Mouse (Mus musculus) intestine, postnatal 0 days (tissue): ENCODE measurements at regions not wholly inside any gene's neighbourhood (a gene's known extent, or its start where the extent isn't known, plus 50 kb on each side); places are given as distances from the start of the nearest gene placed in this dataset.
A peak's percentile ranks its signal among the peaks of the same experiment; 100 is the strongest.

Source experiments
- ATAC-seq: fragments of 200-750 bp; cut with Nextera tagmentation; 2 replicates; pipeline ENCODE4 v1.8.0; 2017; ENCODE audit warnings: mild to moderate bottlenecking, moderate TSS enrichment, moderate library complexity
- H3K27ac ChIP-seq: fragments of 300-500 bp; sonication (generic); 2 replicates; pipeline ENCODE4 v1.5.1; 2014; ENCODE audit warnings: mild to moderate bottlenecking, low read depth, low read length, moderate library complexity
- H3K27me3 ChIP-seq: fragments of 300-500 bp; sonication (generic); replicated peaks from 2 replicates; pipeline ENCODE4 v1.6.1; 2014; ENCODE audit warnings: low read length, mixed read lengths; ENCODE audit not compliant: control insufficient read depth, insufficient read depth
- H3K36me3 ChIP-seq: fragments of 300-500 bp; sonication (generic); 2 replicates; pipeline ENCODE4 v1.6.1; 2014; ENCODE audit warnings: mild to moderate bottlenecking, moderate library complexity; ENCODE audit not compliant: control insufficient read depth, insufficient read depth
- H3K4me1 ChIP-seq: fragments of 300-500 bp; sonication (generic); replicated peaks from 2 replicates; pipeline ENCODE4 v1.6.1; 2014; ENCODE audit warnings: antibody characterized with exemption, low read length, mixed read lengths; ENCODE audit not compliant: control insufficient read depth, insufficient read depth
- H3K4me2 ChIP-seq: fragments of 300-500 bp; sonication (generic); replicated peaks from 2 replicates; pipeline ENCODE4 v1.6.1; 2014; ENCODE audit warnings: low read depth, mild to moderate bottlenecking, moderate library complexity
- H3K4me3 ChIP-seq: fragments of 300-500 bp; sonication (generic); 2 replicates; pipeline ENCODE4 v1.5.1; 2014; ENCODE audit warnings: low read depth, low read length
- H3K9ac ChIP-seq: fragments of 300-500 bp; sonication (generic); 2 replicates; pipeline ENCODE4 v1.6.1; 2014; ENCODE audit warnings: mild to moderate bottlenecking, low read depth, low read length
- H3K9me3 ChIP-seq: fragments of 300-500 bp; sonication (generic); 2 replicates; pipeline ENCODE4 v1.6.1; 2016; ENCODE audit warnings: mixed run types; ENCODE audit not compliant: control insufficient read depth
- CTCF ChIP-seq: sonication (generic); IDR thresholded peaks from 2 replicates; pipeline ENCODE4 v1.5.1; 2016; ENCODE audit warnings: low read depth, mild to moderate bottlenecking, control low read depth, antibody characterized with exemption, moderate library complexity
- WGBS: fragments of 180-500 bp; shearing (Covaris S2); extraction: QIAGEN DNeasy Blood & Tissue Kit; methylation state at CpG from one replicate; pipeline ENCODE4 v1.1.7; 2014; 5-methylcytosine and 5-hydroxymethylcytosine counted together

GRCm38 (mm10) chr6:135488795-135489194 lies 126.5 kb downstream of the Emp1 start:
- no peaks in the 10 kb centered on the region for H3K36me3 ChIP-seq
- no peak overlapping the region for H3K4me3 ChIP-seq
- 28% methylated on average over 2 of the region's 2 CpGs for WGBS
- no peak for ATAC-seq
- no peaks in the 10 kb centered on the region for H3K9me3 ChIP-seq
- no peaks in the 10 kb centered on the region for H3K27me3 ChIP-seq
- no peak overlapping the region for H3K4me2 ChIP-seq
- no peaks in the 10 kb centered on the region for H3K4me1 ChIP-seq
- no peak for TF ChIP-seq CTCF
- no peak overlapping the region for H3K9ac ChIP-seq
- H3K27ac ChIP-seq = no peak overlapping the region

- no peak overlapping the region for H3K4me3 ChIP-seq
- 89% methylated on average over 1 of the region's 1 CpGs for WGBS
- H3K9me3 ChIP-seq = no peaks in the 10 kb centered on the region
- no peaks in the 10 kb centered on the region for H3K27me3 ChIP-seq
- no peak for TF ChIP-seq CTCF
- H3K4me1 ChIP-seq = no peaks in the 10 kb centered on the region
- no peak for ATAC-seq
- no peaks in the 10 kb centered on the region for H3K36me3 ChIP-seq
- H3K9ac ChIP-seq = no peak overlapping the region
- H3K27ac ChIP-seq = no peak overlapping the region
- H3K4me2 ChIP-seq = no peak overlapping the region
Observed at GRCm38 (mm10) chr6:135493983-135494382, 131.6 kb downstream of the Emp1 start.

DNA sequence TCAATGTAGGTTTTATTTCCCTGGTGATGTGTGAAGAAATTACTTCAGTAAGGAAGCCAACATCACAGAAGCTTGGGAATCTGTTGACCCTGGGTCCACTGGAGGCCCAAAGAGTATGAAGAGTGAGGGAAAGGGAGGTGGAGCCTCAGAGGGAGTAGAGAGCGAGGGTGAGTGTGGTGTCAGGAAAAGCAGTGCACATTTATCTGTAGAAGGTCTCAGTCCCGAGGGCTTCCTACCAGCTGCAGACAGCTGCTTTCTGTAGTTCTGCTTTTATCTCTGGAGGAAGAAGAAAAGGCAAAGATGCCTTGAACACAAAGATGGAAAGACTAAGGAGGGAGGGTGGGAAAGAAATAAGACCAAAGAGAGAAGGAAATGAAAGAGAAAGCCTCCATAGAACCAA lies 133.5 kb downstream of the Emp1 start:
- no peaks in the 10 kb centered on the region for H3K4me1 ChIP-seq
- H3K4me3 ChIP-seq = no peak overlapping the region
- no peaks in the 10 kb centered on the region for H3K9me3 ChIP-seq
- WGBS = 49% methylated on average over 2 of the region's 2 CpGs
- no peak overlapping the region for H3K9ac ChIP-seq
- H3K27ac ChIP-seq = no peak overlapping the region
- no peaks in the 10 kb centered on the region for H3K36me3 ChIP-seq
- no peak overlapping the region for H3K4me2 ChIP-seq
- no peak for TF ChIP-seq CTCF
- no peak for ATAC-seq
- H3K27me3 ChIP-seq = no peaks in the 10 kb centered on the region

DNA sequence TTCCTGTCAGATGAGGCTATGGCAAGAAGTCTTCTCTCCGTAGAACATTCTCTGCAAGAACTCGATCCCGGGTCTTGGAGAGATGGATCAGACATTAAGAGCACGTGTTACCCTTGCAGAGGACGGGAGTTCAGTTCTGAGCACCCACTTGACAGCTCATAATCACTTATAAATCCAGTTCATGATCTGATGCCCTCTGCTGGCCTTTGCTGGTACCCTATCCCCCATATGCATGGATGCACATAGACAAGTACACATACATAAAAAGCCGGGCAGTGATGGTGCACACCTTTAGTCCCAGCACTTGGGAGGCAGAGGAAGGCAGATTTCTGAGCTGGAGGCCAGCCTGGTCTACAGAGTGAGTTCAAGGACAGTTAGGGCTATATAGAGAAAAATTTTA lies 136.2 kb downstream of the Emp1 start:
- Histone ChIP-seq H3K27me3 (no peaks in the 10 kb centered on the region), H3K4me1 (no peaks in the 10 kb centered on the region), H3K9ac (no peak overlapping the region), H3K36me3 (no peaks in the 10 kb centered on the region), H3K4me2 (no peak overlapping the region), H3K4me3 (no peak overlapping the region), H3K9me3 (no peaks in the 10 kb centered on the region), H3K27ac (no peak overlapping the region)
- ATAC-seq = no peak
- TF ChIP-seq CTCF = peak; percentile 22; the same call in 1 of the 2 replicates
- WGBS = 92% methylated on average over 6 of the region's 6 CpGs

DNA sequence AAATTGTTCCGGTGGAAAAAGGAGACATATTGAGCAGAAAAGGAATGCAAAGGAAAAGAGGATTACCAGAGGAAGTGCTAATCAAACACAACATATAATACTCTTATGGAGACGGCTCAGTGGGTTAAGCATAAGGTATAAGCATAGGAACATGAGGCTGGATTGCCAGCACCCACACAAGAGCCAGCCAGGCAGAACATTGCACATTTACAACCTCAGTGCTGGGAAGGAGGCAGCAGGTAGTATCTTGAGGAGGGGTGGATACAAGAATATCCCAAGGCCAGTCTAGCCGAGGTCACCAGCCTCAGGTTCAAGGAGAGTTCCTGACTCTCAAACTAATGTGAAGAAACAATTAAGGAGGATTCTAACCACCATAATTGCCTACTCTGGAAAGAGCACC lies 138.0 kb downstream of the Emp1 start:
- Histone ChIP-seq H3K4me1 (no peaks in the 10 kb centered on the region), H3K27me3 (no peaks in the 10 kb centered on the region), H3K27ac (no peak overlapping the region), H3K9me3 (no peaks in the 10 kb centered on the region), H3K4me2 (no peak overlapping the region), H3K9ac (no peak overlapping the region), H3K4me3 (no peak overlapping the region), H3K36me3 (no peaks in the 10 kb centered on the region)
- WGBS = 64% methylated on average over 3 of the region's 3 CpGs
- ATAC-seq = no peak
- no peak for TF ChIP-seq CTCF

GRCm38 (mm10) chr6:135501791-135502190 lies 139.4 kb downstream of the Emp1 start:
- H3K4me3 ChIP-seq = no peak overlapping the region
- ATAC-seq = no peak
- no peak overlapping the region for H3K4me2 ChIP-seq
- H3K9me3 ChIP-seq = no peaks in the 10 kb centered on the region
- no peak for TF ChIP-seq CTCF
- no peak overlapping the region for H3K9ac ChIP-seq
- 77% methylated on average over 6 of the region's 6 CpGs for WGBS
- H3K4me1 ChIP-seq = no peaks in the 10 kb centered on the region
- H3K36me3 ChIP-seq = no peaks in the 10 kb centered on the region
- no peak overlapping the region for H3K27ac ChIP-seq
- H3K27me3 ChIP-seq = no peaks in the 10 kb centered on the region

- WGBS = 58% methylated on average over 8 of the region's 8 CpGs
- no peak overlapping the region for H3K9ac ChIP-seq
- no peaks in the 10 kb centered on the region for H3K4me1 ChIP-seq
- ATAC-seq = no peak
- H3K36me3 ChIP-seq = no peaks in the 10 kb centered on the region
- no peak overlapping the region for H3K4me2 ChIP-seq
- H3K9me3 ChIP-seq = no peaks in the 10 kb centered on the region
- TF ChIP-seq CTCF = no peak
- no peaks in the 10 kb centered on the region for H3K27me3 ChIP-seq
- no peak overlapping the region for H3K4me3 ChIP-seq
- H3K27ac ChIP-seq = no peak overlapping the region
Observed at GRCm38 (mm10) chr6:135502405-135502804, 140.1 kb downstream of the Emp1 start.
